Mouse (Mus musculus) CD4-positive helper T cell, adult 2 months (primary cell): ENCODE measurements around the gene Cdc34b.
A peak's percentile ranks its signal among the peaks of the same experiment; 100 is the strongest.
"Not testable (repeated sequence)": the region's sequence is repeated elsewhere in the genome, so short reads cannot be mapped to it uniquely, and the experiment has no call there.

ENCODE experiments used
- DNase-seq: peaks from one replicate; pipeline ENCODE4 v3.0.0-alpha.2; 2012; ENCODE audit warnings: low read depth, missing footprints, low spot score

The Cdc34b gene

DNA sequence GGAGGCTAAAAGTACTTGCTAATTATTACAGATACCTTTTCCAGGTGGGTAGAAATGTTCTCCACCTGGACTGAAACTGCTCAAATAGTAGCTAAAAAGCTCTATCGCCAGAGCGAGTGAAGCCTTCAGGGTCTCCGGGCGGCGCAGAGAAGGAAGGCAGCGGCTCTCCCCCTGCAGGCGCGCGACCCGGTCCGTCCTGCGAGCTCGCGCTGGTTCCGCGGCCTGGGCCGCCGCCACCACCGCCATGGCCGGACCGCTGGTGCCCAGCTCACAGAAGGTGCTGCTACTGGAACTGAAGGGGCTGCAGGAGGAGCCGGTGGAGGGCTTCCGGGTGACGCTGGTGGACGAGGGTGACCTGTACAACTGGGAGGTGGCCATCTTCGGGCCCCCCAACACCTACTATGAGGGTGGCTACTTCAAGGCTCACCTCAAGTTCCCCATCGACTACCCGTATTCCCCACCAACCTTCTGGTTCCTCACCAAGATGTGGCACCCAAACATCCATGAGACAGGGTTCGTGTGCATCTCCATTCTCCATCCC, at the start of gene Cdc34b:
TSS of gene Cdc34b (plus strand) at position 51 of the 541 bp plus-strand sequence.
- DNase-seq, result no peak

DNA sequence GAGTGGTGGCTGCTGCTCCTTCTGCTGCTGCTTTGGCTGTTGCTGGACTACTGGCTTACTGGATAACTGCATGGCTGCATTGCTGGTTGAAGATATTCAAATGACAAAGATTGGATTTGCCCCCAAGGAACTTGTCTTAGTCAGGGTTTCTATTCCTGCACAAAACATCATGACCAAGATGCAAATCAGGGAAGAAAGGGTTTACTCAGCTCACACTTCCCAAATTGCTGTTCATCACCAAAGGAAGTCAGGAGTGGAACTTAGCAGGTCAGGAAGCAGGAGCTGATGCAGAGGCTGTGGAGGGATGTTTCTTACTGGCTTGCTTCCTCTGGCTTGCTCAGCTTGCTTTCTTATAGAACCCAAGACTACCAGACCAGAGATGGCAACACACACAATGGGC, 49.1 kb upstream of the Cdc34b start:
- DNase-seq, result not testable (repeated sequence)

DNA sequence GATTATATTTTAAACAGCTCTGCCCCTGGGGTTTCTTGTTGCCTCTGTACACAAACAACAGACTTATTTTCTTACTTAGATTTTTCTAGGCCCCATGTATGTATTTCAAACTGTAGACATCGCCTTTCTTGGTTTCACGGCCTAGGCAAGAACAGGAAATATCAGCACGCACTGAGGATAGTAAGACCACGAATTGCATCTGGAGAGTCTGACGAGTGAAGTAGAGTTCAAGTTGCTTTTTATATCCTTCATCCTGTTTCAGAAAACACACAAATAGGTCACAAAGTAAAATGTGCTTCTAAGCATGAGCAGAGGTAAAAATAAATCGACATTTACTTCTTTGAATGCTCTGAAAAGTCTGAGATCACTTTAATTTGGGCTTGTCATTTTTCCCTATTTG, 46.1 kb upstream of the Cdc34b start:
- DNase-seq, result peak; percentile 30

DNA sequence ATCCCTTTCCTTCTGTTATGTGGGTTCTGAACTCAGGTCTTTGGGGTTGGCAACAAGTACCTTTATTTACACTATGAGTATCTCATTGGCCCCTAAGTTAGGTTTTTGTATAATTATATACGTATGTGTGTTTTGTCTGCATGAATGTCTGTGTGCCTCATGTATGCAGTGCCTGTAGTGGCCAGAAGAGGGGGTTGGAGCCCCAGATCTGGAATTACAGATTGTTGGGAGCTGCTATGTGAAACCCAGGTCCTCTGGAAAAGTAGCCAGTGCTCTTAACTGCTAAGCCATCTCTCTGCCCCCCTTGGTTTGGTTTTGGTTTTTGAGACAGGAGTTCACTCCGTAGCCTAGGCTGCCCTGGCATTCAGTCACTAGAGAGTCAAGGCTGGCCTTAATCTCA, 44.4 kb upstream of the Cdc34b start:
- no peak for DNase-seq

DNA sequence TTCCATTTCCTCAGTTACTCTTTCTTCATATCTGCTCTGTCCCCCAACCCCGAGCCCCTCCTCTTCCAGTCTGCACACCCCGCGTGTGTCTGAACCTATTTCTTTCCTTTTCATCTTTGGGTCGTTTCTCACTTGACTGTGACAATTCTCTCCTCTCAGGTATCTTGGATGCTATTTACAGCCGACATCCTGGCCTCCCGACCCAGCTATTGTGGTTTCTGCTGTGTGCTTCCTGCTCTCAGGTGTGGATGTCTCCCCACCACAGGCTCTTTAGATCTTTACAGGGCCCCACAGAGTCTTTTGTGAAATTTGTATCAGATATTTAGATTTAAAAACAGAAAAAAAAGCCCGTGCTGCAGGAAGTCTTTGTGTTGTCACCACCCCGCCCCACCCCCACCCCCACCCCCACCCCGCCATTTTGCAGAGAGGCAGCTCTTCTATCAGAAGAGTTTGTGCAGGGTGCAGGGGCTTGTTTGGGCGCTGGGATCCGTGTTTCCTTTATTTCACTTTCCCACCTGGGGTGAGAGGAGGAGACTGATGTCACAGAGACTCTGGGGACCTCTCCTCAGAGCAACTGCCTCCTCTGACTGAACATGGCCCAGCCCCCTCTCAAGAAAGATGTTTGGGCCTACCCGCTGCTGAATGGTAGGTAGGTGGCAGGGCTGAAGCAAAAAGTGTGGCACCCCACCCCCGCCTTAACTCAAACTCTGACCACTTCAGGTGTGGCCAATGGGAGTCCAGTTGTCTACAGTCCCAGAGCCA, 43.7 kb upstream of the Cdc34b start:
- peak; percentile 92 for DNase-seq

DNA sequence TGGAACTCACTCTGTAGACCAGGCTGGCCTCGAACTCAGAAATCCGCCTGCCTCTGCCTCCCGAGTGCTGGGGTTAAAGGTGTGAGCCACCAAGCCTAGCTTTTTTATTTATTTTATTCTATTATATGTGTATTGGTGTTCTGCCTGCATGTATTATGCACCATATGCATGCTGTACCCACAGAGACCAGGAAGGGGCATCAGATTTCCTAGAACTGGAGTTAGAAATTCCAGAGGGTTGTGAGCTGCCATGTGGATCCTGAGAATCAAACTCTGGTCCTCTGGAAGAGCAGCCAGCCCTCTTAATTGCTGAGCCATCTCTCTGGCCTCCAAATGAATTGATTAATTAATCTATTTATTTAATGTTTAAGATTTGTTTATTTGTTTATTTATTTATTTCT, 42.2 kb upstream of the Cdc34b start:
- no peak for DNase-seq

DNA sequence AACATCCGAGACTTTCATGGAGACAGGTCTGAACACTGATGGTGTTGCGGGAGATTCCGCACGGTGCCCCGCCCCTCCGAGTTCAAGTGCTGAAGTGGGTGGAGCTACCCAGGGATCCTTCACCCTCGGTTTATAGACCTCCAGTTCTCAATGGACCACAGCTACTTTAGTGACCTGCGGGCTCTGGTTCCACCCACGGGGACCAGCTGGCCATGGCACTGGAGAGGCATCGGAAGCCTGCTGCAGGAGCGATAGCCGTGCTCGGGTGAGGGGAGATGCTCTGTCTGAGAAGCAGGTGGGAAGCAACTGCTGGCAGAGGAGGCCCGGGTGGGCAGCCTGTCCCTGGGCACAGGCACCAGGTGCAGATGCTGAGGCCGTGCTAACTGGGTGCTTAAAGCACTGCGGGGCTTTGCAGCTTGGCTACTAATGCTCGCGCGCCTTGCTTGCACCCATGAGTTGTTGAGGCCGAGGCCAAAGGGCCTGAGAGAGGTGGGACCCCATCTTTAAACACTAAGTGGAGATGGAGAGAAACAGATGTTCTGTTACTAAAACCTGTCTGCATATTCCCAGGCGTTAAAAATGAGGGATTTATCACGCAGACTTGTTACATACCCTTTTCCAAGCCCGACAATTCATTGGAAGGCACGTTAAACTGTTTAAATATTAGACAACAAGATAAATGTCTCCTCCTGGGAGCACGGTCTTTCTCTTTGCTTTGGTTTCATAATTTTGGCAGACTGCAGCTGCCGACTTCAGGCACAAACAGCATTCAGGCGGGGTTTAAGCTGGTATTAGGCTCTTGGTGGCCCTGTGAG, 40.0 kb upstream of the Cdc34b start:
- DNase-seq, result no peak

DNA sequence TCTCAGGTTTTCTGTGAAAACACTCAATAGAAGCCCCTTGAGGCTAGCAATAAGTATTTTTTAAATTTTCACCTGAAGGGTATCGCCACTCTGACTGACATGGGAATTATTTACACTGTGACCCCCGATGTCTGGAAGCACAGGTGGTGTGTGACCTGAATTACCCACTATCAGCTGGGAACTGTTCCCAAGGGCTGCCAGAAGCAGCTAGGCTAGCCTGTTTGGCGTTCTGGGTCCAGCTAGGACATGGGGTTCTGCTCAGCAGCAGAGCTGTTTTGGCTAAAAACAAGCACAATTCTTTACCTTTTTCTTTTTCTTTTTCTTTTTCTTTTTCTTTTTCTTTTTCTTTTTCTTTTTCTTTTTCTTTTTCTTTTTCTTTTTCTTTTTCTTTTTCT, 39.4 kb upstream of the Cdc34b start:
- DNase-seq, result no peak

DNA sequence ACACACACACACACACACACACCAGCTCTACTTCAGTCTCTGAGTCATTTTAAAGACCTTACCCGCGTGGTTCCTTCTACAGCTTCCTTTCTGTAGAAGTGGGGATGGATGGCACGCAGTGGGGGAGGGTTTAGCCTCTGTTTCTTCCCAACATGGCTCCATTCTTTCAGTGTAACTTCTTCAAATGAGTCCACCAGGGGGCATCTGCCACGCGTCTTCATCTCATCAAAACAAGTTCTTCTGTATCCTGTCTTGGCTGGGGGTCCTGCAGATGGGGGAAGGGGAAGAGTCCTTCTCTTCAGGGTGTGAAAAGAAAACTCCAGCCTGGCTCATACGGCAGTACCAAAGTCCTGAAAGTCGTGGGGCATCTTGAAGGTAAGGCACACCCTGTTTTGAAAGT, 37.6 kb upstream of the Cdc34b start:
- DNase-seq, result peak; percentile 57

DNA sequence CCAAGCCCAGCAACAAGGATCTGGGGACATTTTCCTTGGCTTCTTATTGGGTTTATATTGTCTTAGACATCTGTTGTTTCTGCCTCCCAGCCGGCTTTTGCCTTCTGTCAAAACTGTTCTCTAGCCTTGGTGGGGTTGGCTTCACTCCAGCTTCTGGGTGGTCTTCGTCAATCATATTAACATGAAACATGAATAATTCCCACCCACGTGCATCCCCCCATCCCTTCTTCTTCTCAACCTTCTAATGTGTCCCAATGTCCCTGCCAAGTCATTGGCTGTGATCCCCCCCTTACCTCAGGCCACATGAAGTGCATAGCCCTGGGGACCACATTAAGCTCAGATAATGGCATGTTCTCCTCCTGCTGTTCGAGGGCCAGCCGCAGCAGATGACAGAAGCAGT, 37.1 kb upstream of the Cdc34b start, which contains the start of gene Gm11541:
TSS of gene Gm11541 (minus strand) at position 28 of the 400 bp plus-strand sequence.
- DNase-seq, result no peak

DNA sequence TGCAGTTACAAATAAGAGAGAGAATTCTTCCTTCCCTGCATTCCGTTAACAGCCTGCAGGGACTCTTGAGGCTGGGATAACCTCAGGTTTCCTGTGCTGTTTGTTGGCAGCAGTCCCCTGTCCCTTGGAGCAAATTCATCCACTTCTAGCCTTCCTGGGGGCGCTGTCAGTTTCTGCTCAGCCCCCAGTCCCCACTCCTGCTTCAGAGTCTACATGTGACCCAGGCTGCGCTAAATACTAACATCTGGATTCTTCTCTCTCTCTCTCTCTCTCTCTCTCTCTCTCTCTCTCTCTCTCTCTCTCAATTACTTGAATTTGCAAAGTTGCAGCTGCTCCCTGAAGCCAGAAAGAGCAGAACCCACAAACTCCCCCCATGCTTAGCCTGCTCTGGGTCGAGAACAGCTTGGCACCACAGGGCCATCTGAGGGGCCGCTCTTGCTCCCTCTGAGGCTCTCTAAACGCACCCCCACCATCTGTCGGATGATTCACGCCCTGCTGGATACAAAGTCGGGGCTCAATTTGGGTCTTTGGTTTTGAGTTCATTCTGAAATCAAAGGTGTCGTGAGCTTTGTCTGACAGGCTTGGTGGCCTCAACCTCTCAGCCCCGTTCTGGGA, 28.2 kb upstream of the Cdc34b start:
- DNase-seq, result no peak

DNA sequence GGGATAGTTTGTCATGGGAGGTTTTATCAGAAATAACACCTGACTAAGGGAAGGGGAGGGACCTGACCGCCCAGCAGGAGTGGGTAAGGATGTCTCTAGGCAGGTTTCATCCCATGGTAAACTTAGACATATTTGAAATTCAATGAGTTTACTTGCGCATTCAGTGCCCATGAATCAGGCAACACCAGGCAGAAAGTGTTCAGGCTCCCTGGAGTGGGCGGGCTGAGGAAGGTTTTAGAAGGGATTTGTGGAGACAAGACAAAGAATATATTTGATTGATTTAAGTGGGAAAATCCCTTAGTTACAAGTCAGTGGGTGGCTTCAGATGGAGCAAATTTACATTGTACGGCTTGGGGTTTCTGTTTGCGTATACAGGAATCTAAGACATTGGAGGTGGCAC, 26.0 kb upstream of the Cdc34b start:
- no peak for DNase-seq

DNA sequence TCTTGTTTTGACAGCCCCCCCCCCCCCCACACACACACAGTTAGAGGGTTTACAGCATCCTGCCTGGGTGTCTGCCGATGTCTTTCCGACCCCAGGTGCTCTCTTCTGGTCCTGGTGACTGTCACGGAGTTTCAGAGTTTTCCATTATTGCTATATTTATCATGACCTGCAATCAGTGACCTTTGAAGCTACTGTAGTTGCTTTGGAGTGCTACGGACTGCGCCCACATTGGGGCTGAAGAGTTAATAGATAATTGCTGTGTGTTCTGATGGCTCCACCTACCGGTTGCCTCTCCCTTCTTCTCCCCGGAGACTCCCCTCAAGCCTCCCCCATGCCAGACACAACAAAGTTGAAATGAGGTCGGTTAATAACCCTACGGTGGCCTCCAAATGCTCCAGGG, 24.8 kb upstream of the Cdc34b start:
- peak; percentile 71 for DNase-seq

DNA sequence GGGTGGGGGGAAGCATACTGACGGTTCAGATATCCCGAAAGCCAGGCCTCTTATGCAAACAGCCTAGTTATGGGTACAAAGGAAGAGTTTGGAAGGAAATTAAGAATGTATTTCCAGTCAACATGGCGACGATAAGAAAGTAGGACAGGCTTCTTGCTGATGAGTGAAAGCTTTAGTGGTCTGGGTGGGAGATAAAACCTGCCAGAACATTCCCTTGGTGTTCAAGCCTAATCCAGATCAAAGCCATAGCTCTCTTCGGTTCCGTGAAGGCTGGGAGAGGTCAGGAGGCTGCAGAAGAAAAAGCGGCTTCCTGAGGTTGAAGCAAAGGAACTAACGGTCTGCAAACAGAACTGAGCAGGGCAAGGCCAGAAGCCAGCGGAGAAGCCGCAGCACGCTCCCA, 24.3 kb upstream of the Cdc34b start:
- DNase-seq, result no peak

DNA sequence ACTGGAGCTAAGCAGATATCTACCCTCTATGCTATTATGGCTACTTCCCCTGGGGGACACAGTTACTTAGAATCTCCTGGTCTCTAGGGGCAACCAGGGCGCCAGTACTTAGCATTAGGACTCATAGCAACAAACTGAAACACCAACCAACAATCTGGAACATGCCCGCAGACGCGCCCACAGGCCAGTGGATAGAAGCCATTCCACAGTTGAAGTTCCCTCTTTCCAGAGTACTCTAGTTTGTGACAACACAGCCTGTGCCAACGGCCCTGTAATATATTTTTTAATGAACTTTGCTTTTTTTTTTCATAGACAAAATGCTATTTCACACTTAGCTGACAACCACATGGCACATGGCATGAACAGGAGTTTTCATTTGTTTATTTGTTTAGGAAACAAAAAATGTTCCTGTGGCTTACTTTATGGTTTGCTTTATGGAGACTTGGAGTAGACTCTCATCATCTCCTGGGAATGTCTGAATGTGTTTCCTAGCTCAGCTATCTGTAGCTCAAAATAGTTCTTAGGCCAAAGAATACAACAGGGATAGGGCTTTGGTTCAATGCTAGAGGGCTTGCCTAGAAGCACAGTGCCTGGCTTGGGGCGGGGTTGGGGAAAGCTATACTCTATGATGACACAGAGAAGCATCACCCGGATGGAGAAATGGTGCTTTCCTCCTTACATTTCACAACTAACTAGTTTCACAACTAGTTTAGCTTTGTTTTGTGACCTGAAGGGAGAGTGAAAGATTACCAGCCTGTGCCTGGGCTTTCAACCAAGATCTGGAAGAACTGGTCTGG, 23.3 kb upstream of the Cdc34b start:
- DNase-seq, result no peak

DNA sequence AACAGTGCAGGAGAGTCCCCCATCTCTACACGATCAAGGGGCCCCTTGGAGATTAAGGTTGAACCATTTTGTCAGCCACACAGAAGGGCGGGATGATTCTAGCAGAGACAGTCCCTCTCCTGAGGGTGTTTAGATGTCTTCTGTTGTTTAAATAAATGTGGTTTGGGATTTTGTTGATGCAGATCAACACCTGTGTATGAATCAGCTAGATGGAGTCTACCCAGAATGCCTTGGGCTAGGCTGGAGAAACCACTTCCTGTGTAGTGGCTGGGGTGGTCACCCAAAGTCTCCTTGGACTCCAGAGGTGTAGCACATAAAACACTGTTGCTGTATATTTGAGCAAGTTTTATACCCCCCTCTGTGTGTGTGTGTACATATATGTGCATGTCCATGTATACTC, 22.4 kb upstream of the Cdc34b start:
- no peak for DNase-seq

DNA sequence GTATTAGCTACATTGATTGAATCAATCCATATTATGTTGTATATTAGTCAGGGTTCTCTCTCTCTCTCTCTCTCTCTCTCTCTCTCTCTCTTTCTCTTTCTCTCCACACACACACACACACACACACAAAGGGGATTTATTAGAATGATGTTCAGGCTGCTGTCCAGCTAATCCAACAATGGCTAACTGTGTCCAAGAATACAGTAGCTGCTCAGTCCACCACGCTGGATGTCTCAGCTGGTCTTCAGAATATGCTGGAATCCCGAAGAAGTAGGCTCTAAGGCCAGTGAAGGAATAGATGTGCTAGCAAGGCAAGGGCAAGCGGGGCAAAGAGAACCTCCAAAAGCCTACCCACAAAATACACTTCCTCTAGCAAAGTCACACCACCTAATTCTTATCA, 14.3 kb upstream of the Cdc34b start:
- DNase-seq, result no peak

DNA sequence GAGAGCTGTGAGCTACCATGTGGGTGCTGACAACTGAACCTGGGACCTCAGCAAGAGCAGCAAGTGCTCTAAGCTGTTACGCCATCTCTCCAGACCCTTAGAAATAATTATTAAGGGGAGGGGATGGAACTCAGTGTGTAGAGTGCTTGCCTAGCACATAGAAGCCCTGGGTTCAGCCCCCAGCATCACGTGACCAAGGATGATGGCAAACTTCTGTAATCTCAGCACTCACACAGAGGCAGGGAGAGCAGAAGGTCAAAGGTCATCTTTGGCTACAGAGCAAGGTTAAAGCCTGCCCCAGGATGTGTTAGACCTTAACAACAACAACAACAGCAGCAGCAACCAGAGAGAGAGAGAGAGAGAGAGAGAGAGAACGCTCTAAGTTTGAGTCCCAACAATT, 13.0 kb upstream of the Cdc34b start:
- no peak for DNase-seq

DNA sequence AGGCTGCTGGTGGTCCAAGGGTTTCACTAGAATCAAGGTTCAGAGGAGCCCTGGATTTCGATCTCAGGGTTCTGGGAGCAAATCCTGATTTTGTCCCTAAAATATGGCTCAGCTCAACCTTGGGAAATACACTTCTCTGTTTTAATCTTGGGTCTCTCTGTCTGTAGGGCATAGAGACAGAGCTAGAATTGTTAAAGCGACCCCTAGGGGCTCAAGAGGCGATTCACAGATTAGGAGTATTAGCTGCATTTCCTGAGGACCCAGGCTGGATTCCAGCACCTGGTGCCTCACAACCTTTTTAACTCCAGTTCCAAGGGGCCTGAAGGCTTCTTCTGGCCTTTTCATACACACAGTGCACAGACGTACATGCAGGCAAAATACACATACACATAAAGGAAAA, 12.0 kb upstream of the Cdc34b start:
- DNase-seq, result peak; percentile 13

DNA sequence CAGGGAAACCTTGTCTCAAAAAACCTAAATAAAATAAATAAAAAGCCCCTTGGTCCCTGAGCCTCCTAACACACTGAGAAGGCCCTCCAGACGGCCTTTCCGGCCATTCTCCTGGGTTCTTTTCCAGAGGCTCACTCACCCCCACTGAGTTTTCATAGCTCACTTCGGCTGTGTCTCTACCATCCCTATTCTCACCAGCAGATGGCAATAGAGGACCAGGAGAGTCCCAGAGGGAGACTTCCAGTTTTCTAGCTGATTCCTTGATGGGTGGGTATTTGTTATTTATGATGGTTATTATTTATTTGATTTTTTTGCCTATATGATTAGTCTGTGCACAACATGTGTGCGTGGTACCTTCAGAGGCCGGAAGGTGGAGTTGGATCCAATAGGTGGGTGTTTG, 11.3 kb upstream of the Cdc34b start:
- peak; percentile 59 for DNase-seq

DNA sequence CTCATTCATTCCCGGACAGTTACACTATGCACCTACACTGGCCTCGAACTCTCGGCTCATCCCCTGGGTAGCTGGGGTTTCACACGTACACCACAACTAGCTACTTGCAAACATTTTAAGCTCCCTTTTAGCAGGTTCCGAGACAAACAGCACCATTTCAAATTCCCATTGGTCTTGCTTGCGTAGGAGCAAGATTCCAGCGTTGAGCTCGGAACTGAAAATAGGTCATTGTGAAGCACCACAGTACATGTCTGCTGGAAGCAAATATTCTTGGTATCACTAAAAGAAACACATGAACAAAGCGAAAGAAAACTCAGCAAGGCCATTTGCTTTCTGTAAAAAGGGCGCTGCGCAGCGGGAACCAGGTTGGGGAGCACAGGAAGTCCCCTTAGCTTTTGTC, 10.4 kb upstream of the Cdc34b start:
- no peak for DNase-seq
